Mouse (Mus musculus) gastrocnemius, postnatal 14 days (tissue): Measurements from ENCODE around the gene Haus6. TPM values are rescaled to one million over a fixed set of nuclear protein-coding genes. Genes with fewer than 3 reads are reported as not detected.

Experiments used
- DNase-seq: peaks from one replicate; pipeline ENCODE4 v3.0.0; 2021; ENCODE audit warnings: mixed read lengths
- intact Hi-C: fragments of 180-260 bp; cut with DNase I; formaldehyde crosslinking; loops from one replicate; pipeline ENCODE4 v1.15.1; 2025; ENCODE audit warnings: low total_unique reads
- total RNA-seq, 2 experiments: library from RNA; stranded (reverse); gene quantifications; 2 replicates each; pipeline ENCODE4 v1.2.3; 2021

The Haus6 gene
- total RNA-seq, 2 experiments from 2014 or later = 4.3 to 5.0 TPM

DNA sequence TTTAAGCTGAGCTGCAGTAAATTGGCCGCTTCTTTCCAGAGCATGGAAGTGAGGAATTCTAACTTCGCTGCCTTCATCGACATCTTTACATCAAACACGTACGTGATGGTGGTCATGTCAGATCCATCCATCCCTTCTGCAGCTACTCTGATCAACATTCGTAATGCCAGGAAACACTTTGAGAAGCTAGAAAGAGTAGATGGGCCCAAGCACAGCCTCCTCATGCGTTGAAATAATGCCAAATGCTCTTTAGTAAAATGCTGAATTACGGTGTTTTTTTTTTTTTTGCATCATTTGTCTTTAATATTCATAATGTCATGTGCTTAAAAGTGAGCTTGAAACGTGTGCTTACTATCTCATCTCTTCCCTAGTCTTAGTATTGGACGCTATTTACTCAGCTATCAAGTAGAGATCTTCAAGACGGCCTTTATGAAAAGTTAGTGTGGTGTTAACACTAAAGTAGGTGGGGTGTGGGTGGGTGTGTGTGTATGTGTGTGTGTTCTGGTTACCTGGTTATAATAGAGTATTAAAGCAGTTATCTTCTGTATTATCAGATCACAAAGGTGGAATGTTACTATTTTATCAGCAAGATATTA is 35.1 kb downstream of the Haus6 start:
- intact Hi-C loops = no loop called here

DNA sequence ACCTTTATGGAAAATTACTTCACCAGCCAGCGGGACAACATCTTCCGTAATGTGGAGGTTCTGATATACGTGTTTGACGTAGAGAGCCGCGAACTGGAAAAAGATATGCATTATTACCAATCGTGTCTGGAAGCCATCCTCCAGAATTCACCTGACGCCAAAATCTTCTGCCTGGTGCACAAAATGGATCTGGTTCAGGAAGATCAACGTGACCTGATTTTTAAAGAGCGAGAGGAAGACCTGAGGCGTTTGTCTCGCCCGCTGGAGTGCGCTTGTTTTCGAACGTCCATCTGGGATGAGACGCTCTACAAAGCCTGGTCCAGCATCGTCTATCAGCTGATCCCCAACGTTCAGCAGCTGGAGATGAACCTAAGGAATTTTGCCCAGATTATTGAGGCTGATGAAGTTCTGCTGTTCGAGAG is 35.7 kb downstream of the Haus6 start:
- intact Hi-C loops = no loop called here
- no peak for DNase-seq

More for the DNA sequence above, 35.1 kb downstream of the Haus6 start:
- no peak for DNase-seq

GRCm38 (mm10) chr4:86575283-86575983 is 36.4 kb downstream of the Haus6 start, which contains the start of gene Rraga:
Gene Rraga, plus strand, starts transcription at chr4:86575668.
- peak; percentile 96 for DNase-seq
- intact Hi-C loops = no loop called here

DNA sequence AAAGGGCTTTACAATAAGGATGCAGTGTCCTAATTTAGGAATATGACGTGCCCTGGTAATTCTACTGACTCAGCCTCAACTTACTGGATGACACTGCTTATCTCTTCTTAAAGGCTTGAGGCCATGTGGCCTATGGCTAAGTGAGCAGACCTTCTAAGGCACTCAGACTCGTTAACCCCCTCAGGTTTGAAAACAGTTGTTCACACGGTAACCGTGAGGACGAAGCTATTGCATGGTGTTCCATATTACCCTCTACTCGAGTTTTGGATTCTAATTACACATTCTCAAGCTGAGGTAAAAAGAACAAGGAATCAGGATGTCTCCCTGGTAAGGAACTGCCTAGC is 36.9 kb downstream of the Haus6 start:
- intact Hi-C loops = no loop called here
- no peak for DNase-seq

DNA sequence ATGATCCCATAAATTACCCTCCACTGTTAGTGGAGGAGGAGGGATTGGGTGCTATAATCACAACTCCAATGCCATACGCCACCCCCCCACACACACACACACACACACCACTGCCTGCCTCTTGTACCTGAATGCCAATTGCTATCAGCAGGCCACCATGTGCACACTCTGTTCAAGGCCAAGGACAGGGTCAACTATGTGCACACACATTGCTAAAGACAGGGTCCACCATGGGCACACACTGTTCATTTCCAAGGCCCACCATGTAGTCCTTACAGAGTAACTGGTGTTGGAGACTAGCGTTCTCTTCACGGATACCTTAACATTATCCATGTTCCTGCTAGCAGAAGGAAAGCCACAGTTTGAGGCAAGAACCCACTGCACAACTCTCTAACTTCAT is 50.8 kb downstream of the Haus6 start:
- intact Hi-C loops = no loop called here
- no peak for DNase-seq

DNA sequence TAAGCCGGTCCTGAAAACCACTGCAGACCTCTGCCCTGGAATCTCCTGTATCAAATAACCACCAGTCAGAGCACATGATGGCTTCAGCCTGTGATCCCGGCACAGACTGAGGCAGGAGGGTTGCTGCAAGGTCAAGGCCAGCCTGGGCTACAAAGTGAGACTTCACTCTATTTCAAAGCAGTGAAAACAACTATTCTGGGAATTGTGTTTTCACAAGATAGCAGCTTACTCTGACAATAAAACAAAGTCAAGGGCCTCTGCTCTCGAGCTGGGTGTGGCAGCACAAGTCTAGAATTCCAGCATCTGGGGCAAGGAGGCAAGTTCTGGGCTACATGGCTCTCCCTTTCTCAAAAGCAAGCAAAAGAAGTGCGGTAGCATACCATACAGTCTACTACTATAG is 52.8 kb downstream of the Haus6 start:
- intact Hi-C loops = loop anchor here (10.0 kb wide), 1 partner anchor 734 kb away; no protein-coding TSS in a partner anchor
- DNase-seq = no peak

DNA sequence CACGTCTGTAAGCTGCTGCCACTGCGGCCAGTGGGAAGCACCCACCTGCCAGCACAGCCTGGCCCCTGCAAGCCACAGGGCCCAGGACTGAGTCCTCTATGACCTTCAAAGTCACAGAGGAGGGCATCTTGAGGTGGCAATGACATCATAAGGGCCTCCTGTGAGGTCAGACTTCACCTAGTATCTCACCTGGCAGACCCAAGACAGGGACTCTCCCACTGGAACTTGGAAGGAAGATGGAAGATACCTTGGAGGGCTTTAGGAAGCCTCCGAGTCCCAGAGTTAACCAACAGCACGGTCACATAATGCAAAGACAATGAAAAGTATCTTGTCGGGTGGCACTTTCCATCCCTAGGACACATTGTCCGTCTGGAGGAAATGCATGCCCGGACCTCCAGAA is 53.6 kb downstream of the Haus6 start, which contains the start of gene Saxo1:
TSS of gene Saxo1 (minus strand) at position 101 of the 400 bp plus-strand sequence.
- DNase-seq = no peak

DNA sequence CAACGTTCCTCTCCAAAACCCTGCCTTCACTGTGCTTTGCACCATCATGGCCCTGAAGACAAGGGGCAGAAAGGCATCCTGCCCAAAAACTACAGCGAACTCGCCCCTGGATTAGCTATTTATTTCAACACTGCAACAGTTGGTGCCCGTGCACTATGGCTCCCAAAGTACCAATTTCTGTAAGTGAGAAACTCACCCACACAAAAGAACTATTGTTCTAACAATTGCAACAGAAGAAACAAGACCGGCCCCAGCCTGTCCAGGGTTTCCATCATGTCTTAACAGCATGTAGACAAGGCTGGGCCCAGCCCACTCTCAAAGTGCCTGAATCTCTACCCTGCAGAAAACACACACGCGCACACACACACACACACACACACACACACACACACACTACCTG is 54.5 kb downstream of the Haus6 start:
- intact Hi-C loops = loop anchor here (10.0 kb wide), 1 partner anchor 733 kb away; no protein-coding TSS in a partner anchor
- DNase-seq = no peak

More for the DNA sequence above, 53.6 kb downstream of the Haus6 start, which contains the start of gene Saxo1:
- intact Hi-C loops = loop anchor here (10.0 kb wide), 1 partner anchor 733 kb away; no protein-coding TSS in a partner anchor

DNA sequence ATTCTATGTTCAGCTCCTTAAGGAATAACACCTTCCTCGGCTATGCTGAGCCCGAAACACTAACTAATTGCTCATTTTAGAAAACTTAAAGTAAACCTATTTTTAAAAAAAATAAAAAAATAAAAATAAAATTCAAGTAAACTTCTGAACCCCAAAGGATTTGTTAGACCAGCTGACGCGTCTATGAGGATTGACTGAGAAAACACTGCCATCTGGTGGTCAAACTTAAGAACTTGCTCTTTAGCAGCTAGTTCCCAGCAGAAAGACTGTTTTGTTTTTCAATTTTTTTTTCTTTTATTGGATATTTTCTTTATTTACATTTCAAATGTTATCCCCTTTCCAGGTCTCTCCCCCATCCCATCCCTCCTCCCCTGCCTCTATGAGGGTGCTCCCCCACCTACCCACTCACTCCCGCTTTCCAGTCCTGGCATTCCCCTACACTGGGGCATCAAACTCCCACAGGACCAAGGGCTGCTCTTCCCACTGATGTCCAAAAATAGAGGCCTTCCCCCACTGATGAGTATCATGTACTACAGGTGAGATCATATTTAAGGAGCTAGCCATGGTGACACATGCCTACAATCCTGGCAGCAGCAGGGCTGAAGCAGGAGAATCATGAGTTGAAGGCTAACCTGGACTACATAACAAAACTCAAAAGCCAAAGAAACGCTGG is 56.7 kb downstream of the Haus6 start:
- intact Hi-C loops = loop anchor here (10.0 kb wide), 1 partner anchor 730 kb away; no protein-coding TSS in a partner anchor
- no peak for DNase-seq

- intact Hi-C loops = no loop called here
- no peak for DNase-seq
Measured at GRCm38 (mm10) chr4:86548332-86548731, 63.5 kb downstream of the Haus6 start.

DNA sequence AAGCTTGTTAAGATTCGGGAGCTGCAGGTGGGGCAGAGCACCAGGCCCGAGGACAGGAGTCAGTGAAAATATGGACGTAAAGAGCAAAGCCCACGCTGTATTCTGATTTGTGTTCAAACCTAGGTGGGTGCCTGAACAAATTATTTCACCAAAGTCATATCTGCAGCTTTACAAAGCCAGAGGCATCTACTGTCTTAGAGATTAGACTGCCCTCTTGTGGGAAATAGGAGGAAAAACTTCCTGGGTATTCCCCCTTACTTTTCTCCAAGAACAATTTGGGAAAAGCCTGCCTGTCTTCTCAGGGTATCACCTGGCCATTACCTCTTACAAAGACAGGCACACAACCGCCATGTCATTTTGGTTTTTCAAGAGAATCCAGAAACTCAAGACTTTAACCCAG is 66.2 kb downstream of the Haus6 start:
- intact Hi-C loops = no loop called here
- DNase-seq = no peak

- no peak for DNase-seq
- intact Hi-C loops = no loop called here
Measured at GRCm38 (mm10) chr4:86543999-86544398, 67.9 kb downstream of the Haus6 start.

DNA sequence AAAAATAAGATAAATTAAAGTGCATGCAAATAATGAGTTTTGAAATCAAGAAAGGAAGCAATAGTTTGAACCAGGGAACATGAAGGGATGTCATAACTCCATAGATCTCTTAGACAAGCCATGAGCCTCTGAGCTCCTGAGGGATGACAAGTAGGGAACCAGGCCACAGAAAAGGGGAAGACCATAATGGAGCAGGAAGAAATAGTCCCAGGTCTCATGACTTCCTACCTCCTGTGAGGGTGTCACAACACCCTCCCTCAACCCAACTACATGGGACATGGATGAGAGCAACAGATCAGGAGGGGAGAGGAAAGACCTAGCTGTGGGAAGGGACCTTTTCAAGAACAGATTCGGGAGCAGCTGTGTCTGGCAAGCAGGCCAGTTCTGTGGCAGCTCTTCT is 70.3 kb downstream of the Haus6 start:
- intact Hi-C loops = no loop called here
- DNase-seq = no peak

DNA sequence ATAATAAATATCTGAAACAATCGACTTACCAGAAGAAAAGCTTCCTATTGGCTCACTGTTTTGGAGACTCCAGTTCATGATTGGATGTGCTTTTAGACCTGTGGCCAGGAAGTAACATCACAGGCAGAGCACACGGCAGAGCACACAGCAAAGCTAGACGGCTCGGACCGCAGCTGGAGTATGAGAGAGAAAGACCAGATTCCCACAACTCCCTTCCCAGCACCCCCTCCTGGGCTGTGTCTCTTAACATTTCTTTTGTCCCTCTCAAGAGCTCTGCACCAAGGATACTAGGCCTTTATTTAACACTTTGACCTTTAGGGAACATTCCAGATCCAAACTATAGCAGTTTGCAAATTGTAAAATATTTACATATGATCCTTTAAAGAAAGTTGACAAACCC is 72.9 kb downstream of the Haus6 start:
- no peak for DNase-seq
- intact Hi-C loops = no loop called here

GRCm38 (mm10) chr4:86537972-86538371 is 73.9 kb downstream of the Haus6 start:
- intact Hi-C loops = no loop called here
- DNase-seq = no peak

GRCm38 (mm10) chr4:86534091-86534481 is 77.8 kb downstream of the Haus6 start:
- DNase-seq = no peak
- intact Hi-C loops = no loop called here

DNA sequence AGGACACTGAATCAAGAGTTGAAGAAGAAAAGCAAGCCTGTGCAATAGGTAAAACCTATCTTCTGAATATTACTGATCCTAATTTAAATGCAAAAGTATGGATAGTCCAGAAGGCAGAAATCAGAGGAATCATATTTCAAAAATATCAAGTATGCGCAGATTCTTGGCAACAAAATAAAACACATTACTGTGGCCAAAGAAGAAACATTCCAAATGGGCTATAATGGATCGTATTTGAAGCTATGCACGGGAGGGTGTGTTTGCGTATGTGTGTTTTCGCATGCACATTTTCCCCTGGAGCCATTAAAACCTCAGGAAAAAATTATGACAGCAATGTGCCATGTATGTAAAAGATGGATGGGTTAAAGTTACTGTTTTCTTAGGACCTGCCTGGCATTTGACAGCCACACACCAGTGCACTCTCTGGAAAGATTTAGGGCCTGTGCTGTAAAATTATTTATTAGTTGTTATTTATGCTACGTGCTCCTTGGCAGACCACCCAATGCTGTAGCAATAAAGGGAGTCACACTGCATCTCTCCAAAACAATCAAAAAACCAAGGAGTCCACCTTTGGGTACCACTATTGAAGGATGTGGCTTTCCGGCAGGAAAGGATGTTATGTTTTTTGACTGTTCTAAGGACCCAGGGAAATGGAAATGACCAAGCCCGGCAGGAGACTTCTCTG is 78.3 kb downstream of the Haus6 start:
- intact Hi-C loops = no loop called here
- no peak for DNase-seq

DNA sequence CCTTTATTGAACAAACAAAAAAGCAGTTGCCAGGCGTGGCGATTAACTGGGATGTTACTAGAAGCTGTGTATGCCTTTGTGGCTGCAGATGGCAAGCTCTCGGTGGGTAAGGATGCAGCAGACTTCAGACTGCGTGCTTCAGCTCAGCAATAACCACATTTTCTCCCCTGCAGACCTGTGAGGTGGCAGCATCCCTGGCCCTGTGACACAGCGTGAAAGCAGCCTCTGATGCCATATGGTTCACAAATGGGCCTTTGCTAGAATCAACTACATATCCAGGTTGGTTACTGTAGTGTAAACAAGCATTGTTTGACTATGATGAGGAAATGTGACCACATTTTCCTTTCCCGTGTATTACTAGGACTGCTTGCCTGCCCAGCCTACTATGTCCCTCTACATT is 82.7 kb downstream of the Haus6 start:
- DNase-seq = no peak
- intact Hi-C loops = no loop called here
